Mouse (Mus musculus): ENCODE measurements around the gene Rundc3b.

Gene Rundc3b

GRCm38 (mm10) chr5:8622596-8623231 lies at the start of gene Rundc3b:
TSS of gene Rundc3b (minus strand) at chr5:8622952.
- peak; percentile 90 for DNase-seq

GRCm38 (mm10) chr5:8669606-8670005 lies 46.9 kb upstream of the Rundc3b start:
- DNase-seq: no peak

GRCm38 (mm10) chr5:8667758-8668474 lies 45.2 kb upstream of the Rundc3b start:
- no peak for DNase-seq

- no peak for DNase-seq
Observed at GRCm38 (mm10) chr5:8664678-8665077, 41.9 kb upstream of the Rundc3b start.

GRCm38 (mm10) chr5:8660738-8661151 lies 38.0 kb upstream of the Rundc3b start:
- no peak for DNase-seq

GRCm38 (mm10) chr5:8659911-8660737 lies 37.4 kb upstream of the Rundc3b start, which contains the start of gene Abcb1a:
TSS of gene Abcb1a (plus strand) at chr5:8660077.
- peak; percentile 34 for DNase-seq

GRCm38 (mm10) chr5:8652085-8652484 lies 29.3 kb upstream of the Rundc3b start:
- no peak for DNase-seq

- no peak for DNase-seq
Observed at GRCm38 (mm10) chr5:8648774-8649173, 26.0 kb upstream of the Rundc3b start.

GRCm38 (mm10) chr5:8648300-8648699 lies 25.5 kb upstream of the Rundc3b start:
- no peak for DNase-seq

GRCm38 (mm10) chr5:8634489-8634975 lies 11.8 kb upstream of the Rundc3b start:
- no peak for DNase-seq

- no peak for DNase-seq
Observed at GRCm38 (mm10) chr5:8632901-8633300, 10.1 kb upstream of the Rundc3b start.

- DNase-seq: peak; percentile 50
Observed at GRCm38 (mm10) chr5:8622071-8622595, 619 bp downstream of the Rundc3b start.

- no peak for DNase-seq
Observed at GRCm38 (mm10) chr5:8571118-8571517, 51.6 kb downstream of the Rundc3b start.

GRCm38 (mm10) chr5:8566867-8567266 lies 55.9 kb downstream of the Rundc3b start:
- no peak for DNase-seq

- DNase-seq: no peak
Observed at GRCm38 (mm10) chr5:8544512-8544911, 78.2 kb downstream of the Rundc3b start.

- DNase-seq: no peak
Observed at GRCm38 (mm10) chr5:8542631-8543207, 80.0 kb downstream of the Rundc3b start.

- DNase-seq: no peak
Observed at GRCm38 (mm10) chr5:8541120-8542117, 81.3 kb downstream of the Rundc3b start.

- no peak for DNase-seq
Observed at GRCm38 (mm10) chr5:8519006-8519405, 103.7 kb downstream of the Rundc3b start.

GRCm38 (mm10) chr5:8491778-8492177 lies 131.0 kb downstream of the Rundc3b start:
- no peak for DNase-seq

GRCm38 (mm10) chr5:8489471-8490110 lies 133.2 kb downstream of the Rundc3b start:
- DNase-seq: no peak

All from kidney, postnatal 10 days (tissue).